Mouse (Mus musculus) heart, adult 2 months (tissue): Measurements from ENCODE around the gene Ankrd33b. TPM values are rescaled to one million over a fixed set of nuclear protein-coding genes. Genes with fewer than 3 reads are reported as not detected.

ENCODE experiments used
- DNase-seq, 2 experiments: peaks; one replicate each; pipeline ENCODE4 v3.0.0; 2021
- H3K27ac ChIP-seq: fragments of 200-600 bp; 2 replicates; pipeline ENCODE4 v1.8.1; 2022
- H3K27me3 ChIP-seq: fragments of 200-500 bp; 2 replicates; pipeline ENCODE4 v1.6.1; 2012; ENCODE audit warnings: mild to moderate bottlenecking, low read length, inconsistent platforms, mixed read lengths; ENCODE audit not compliant: control insufficient read depth, insufficient read depth
- H3K36me3 ChIP-seq: fragments of 200-500 bp; 2 replicates; pipeline ENCODE4 v1.6.1; 2012; ENCODE audit warnings: low read length, inconsistent platforms; ENCODE audit not compliant: control insufficient read depth, insufficient read depth
- H3K4me1 ChIP-seq: fragments of 200-500 bp; 2 replicates; pipeline ENCODE4 v1.6.1; 2011; ENCODE audit warnings: low read length; ENCODE audit not compliant: control insufficient read depth, insufficient read depth
- H3K4me3 ChIP-seq: fragments of 200-600 bp; 2 replicates; pipeline ENCODE4 v1.8.1; 2022
- H3K79me2 ChIP-seq: fragments of 200-500 bp; replicated peaks from 2 replicates; pipeline ENCODE4 v1.6.1; 2012; ENCODE audit warnings: mild to moderate bottlenecking, inconsistent platforms, low read length, moderate library complexity, mixed read lengths; ENCODE audit not compliant: control insufficient read depth, insufficient read depth
- H3K9ac ChIP-seq: fragments of 200-500 bp; 2 replicates; pipeline ENCODE4 v1.6.1; 2012; ENCODE audit warnings: low read depth, mild to moderate bottlenecking, control low read depth, inconsistent platforms, low read length, mixed read lengths
- CTCF ChIP-seq: fragments of 200-600 bp; IDR thresholded peaks from 2 replicates; pipeline ENCODE4 v1.8.1; 2022; ENCODE audit warnings: antibody characterized with exemption, mild to moderate bottlenecking, moderate library complexity
- EP300 ChIP-seq: fragments of 200-500 bp; IDR thresholded peaks from 2 replicates; pipeline ENCODE4 v1.6.1; 2011; ENCODE audit warnings: low read depth, low read length, control low read depth; ENCODE audit not compliant: insufficient read depth
- POLR2A ChIP-seq: fragments of 200-500 bp; IDR thresholded peaks from 2 replicates; pipeline ENCODE4 v1.6.1; 2011; ENCODE audit warnings: mild to moderate bottlenecking, low read depth, low read length, control low read depth; ENCODE audit not compliant: insufficient read depth
- WGBS: fragments of 180-500 bp; shearing (Covaris S2); methylation state at CpG from one replicate; pipeline ENCODE4 v1.1.7; 2018; 5-methylcytosine and 5-hydroxymethylcytosine counted together
- intact Hi-C: fragments of 180-260 bp; cut with DNase I; formaldehyde crosslinking; loops from one replicate; pipeline ENCODE4 v1.15.1; 2025
- polyA plus RNA-seq: library from polyadenylated mRNA; depleted of rRNA; stranded (reverse); fragments of >200 nt; gene quantifications from 2 replicates; pipeline ENCODE4 v1.2.3, GENCODE M21; 2012
- total RNA-seq, 2 experiments: library from RNA; stranded (reverse); gene quantifications; 2 replicates each; pipeline ENCODE4 v1.2.3; 2021

Ankrd33b gene
- total and polyA plus RNA-seq, 3 experiments: 7.8 to 32.8 (median 28.6) TPM

DNA sequence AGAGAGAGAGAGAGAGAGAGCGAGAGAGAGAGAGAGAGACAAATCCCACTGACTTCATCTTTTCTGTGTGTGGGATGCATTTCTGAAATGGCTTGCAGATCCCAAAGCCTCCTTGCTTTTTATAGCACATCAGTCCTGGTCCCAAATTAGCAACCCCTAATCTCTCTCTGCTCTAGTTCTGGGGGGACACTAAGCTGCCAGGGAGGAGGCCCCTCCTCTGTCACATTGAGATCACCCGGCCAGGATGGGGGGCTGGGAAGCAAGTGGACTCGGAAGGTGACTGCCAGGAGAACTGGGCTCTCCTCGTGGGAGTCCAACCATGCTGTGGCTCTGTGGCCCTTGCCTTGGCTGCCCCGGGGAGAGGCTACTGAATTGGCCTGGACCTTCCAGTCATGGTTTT is 29.2 kb upstream of the Ankrd33b start:
- no peaks in the 10 kb centered on the region for H3K79me2 ChIP-seq
- WGBS: 49% methylated on average over 5 of the region's 5 CpGs
- no peak overlapping the region for H3K4me3 ChIP-seq
- no peaks in the 10 kb centered on the region for H3K36me3 ChIP-seq
- peak; percentile 66 to 80 for DNase-seq
- TF ChIP-seq EP300 (peak; percentile 67; the same call in 1 of the 2 replicates), CTCF (no peak)
- no peaks in the 10 kb centered on the region for H3K27me3 ChIP-seq
- peak overlapping the region; percentile 79 for H3K27ac ChIP-seq
- intact Hi-C loops: no loop called here
- no peak overlapping the region for H3K9ac ChIP-seq
- peaks cover 4% of the 10 kb centered on the region; the same call in 1 of the 2 replicates for H3K4me1 ChIP-seq

- intact Hi-C loops: no loop called here
- peaks cover 4% of the 10 kb centered on the region; the same call in 1 of the 2 replicates for H3K4me1 ChIP-seq
Observed at GRCm38 (mm10) chr15:31395986-31396385, 28.5 kb upstream of the Ankrd33b start.

DNA sequence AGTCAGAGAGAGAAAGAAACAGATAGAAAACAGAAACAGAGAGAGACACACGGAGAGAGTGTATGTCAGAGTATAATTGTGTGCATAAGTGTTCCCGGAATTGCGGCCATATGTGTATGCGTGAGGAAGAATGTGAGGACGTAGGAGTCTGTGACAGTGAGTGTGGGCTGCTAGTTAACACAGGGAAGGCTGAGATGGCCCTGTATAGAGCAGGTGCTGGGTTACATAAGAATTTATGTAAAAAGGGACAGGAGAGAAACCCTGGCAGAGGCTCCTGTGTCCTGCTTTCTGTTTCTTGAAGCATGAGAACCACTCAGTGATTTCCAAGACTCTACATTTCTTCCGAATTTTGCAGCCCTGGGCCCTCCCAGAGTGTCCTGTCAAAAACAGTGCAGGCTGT is 25.9 kb upstream of the Ankrd33b start:
- TF ChIP-seq CTCF: no peak
- TF ChIP-seq EP300: no peak
- TF ChIP-seq POLR2A: no peak
- WGBS: 82% methylated on average over 6 of the region's 6 CpGs
- Histone ChIP-seq H3K4me3 (no peak overlapping the region), H3K27me3 (no peaks in the 10 kb centered on the region), H3K4me1 (peaks cover 4% of the 10 kb centered on the region; the same call in 1 of the 2 replicates), H3K36me3 (no peaks in the 10 kb centered on the region), H3K27ac (no peak overlapping the region), H3K9ac (no peak overlapping the region), H3K79me2 (no peaks in the 10 kb centered on the region)
- intact Hi-C loops: no loop called here
- DNase-seq: no peak

More at GRCm38 (mm10) chr15:31395986-31396385, 28.5 kb upstream of the Ankrd33b start:
- DNase-seq: no peak
- WGBS: 76% methylated on average over 4 of the region's 4 CpGs
- Histone ChIP-seq H3K9ac (no peak overlapping the region), H3K79me2 (no peaks in the 10 kb centered on the region), H3K4me3 (no peak overlapping the region), H3K36me3 (no peaks in the 10 kb centered on the region), H3K27me3 (no peaks in the 10 kb centered on the region), H3K27ac (peak overlapping the region; percentile 62)
- TF ChIP-seq POLR2A (no peak), CTCF (no peak), EP300 (no peak)

DNA sequence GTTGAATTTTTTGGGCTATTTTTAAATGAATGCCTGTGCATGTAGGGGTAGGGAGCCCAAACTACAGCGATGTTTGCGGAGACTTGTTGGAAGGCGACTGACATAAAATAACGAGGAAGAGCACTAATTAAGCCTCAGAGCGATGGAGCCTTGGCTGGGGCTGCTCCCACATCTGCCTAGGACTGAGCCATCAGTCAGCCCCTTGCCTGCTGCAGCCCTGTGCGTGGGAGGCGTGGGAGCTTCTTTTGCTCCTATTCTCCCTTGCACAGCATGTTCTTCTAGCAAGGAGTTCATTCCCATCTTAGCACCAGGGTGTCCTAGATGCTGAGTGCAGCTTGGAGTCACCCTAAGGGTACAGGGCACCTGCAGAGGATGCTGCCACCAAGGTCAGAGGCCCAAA is 25.2 kb upstream of the Ankrd33b start:
- intact Hi-C loops: no loop called here
- DNase-seq: no peak
- Histone ChIP-seq H3K9ac (no peak overlapping the region), H3K27me3 (no peaks in the 10 kb centered on the region), H3K36me3 (no peaks in the 10 kb centered on the region), H3K4me3 (no peak overlapping the region), H3K27ac (no peak overlapping the region), H3K79me2 (no peaks in the 10 kb centered on the region), H3K4me1 (peaks cover 4% of the 10 kb centered on the region; the same call in 1 of the 2 replicates)
- TF ChIP-seq POLR2A (no peak), EP300 (no peak), CTCF (no peak)
- WGBS: 81% methylated on average over 7 of the region's 7 CpGs

GRCm38 (mm10) chr15:31392135-31392534 is 24.6 kb upstream of the Ankrd33b start:
- no peak for TF ChIP-seq EP300
- no peak for TF ChIP-seq CTCF
- no peak for TF ChIP-seq POLR2A
- H3K27me3 ChIP-seq: no peaks in the 10 kb centered on the region
- H3K79me2 ChIP-seq: no peaks in the 10 kb centered on the region
- H3K9ac ChIP-seq: no peak overlapping the region
- intact Hi-C loops: no loop called here
- no peak overlapping the region for H3K27ac ChIP-seq
- no peak for DNase-seq
- H3K4me1 ChIP-seq: peaks cover 4% of the 10 kb centered on the region; the same call in 1 of the 2 replicates
- no peaks in the 10 kb centered on the region for H3K36me3 ChIP-seq
- WGBS: 64% methylated on average over 4 of the region's 4 CpGs
- no peak overlapping the region for H3K4me3 ChIP-seq

DNA sequence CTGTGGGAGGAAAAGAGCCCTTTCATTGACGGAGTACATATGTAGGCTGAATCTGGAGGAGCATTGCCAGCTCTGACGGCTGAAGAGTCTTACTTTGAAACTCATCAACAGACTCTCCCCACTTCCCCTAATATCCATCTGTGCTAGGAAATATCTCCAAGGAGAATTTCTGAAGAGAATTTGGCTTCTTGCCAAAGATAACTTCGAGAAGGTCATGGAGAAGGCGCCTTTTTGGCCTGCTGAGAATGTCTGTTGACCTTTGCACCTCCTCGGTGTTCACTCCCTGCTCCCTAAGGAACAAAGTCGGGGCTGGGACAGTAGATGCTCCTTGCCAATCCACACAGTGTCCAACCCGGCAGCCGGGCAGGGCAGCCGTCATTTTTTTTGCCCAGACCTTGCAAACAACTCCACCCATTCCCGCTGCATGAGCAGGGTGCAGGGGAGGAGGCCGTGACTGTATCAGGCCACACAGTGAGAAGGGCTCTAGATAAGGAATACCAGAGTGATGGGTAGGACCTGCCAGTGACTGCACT is 14.5 kb upstream of the Ankrd33b start:
- Histone ChIP-seq H3K27ac (no peak overlapping the region), H3K36me3 (no peaks in the 10 kb centered on the region), H3K4me3 (no peak overlapping the region), H3K9ac (no peak overlapping the region), H3K79me2 (no peaks in the 10 kb centered on the region), H3K27me3 (no peaks in the 10 kb centered on the region), H3K4me1 (peaks cover 2% of the 10 kb centered on the region)
- peak; percentile 43 to 66 for DNase-seq
- intact Hi-C loops: no loop called here
- TF ChIP-seq CTCF (no peak), EP300 (0 out of 2 replicates have a peak, but pooled peaks have one; percentile 34)
- WGBS: 25% methylated on average over 11 of the region's 11 CpGs
